Mouse (Mus musculus): ENCODE results near the gene Wdr72. TPM values are rescaled to one million over a fixed set of nuclear protein-coding genes. Genes with fewer than 3 reads are reported as not detected.

Wdr72 gene
- total and polyA plus RNA-seq, 2 experiments from 2014 or later, result 1.7 to 1.9 TPM

GRCm38 (mm10) chr9:74332321-74332720, 222.2 kb downstream of the Wdr72 start:
- H3K9ac ChIP-seq (replicated peaks; ENCODE audit: low read depth, low read length), result no peak overlapping the region
- TF ChIP-seq CTCF (IDR thresholded peaks at IDR 0.05; ENCODE audit: low read depth), result no peak
- TF ChIP-seq EP300 (IDR thresholded peaks at IDR 0.05; ENCODE audit: low read depth), result no peak
- WGBS, result 77% methylated on average over 3 of the region's 3 CpGs
- no peaks in the 10 kb centered on the region for H3K9me3 ChIP-seq (replicated peaks; ENCODE audit: control insufficient read depth, low read length)
- no peak overlapping the region for H3K27ac ChIP-seq (ENCODE audit: low read depth)
- H3K4me2 ChIP-seq (ENCODE audit: low read depth, low read length), result no peak overlapping the region
- ATAC-seq (ENCODE audit: insufficient read depth, low read depth), result no peak
- H3K4me3 ChIP-seq (ENCODE audit: low read depth, low read length), result no peak overlapping the region
- no peak for DNase-seq (ENCODE audit: low spot score)
- no peaks in the 10 kb centered on the region for H3K4me1 ChIP-seq (ENCODE audit: control insufficient read depth, insufficient read depth)
- H3K27me3 ChIP-seq (ENCODE audit: control insufficient read depth, insufficient read depth, low read length), result no peaks in the 10 kb centered on the region
- no peaks in the 10 kb centered on the region for H3K36me3 ChIP-seq (replicated peaks; ENCODE audit: control insufficient read depth, insufficient read depth, low read length)

Other genes starting within 250 kb of the Wdr72 start
- 0.88 and 1.7 TPM in 2 replicates for gene Unc13c, start 141.4 kb upstream of the Wdr72 start, total RNA-seq (2014; rRNA removed; ENCODE audit: low replicate concordance)
- 0.57 and 0.66 TPM in 2 replicates for gene Unc13c, start 141.4 kb upstream of the Wdr72 start, polyA plus RNA-seq (2015; fragmentation: Nextera tagmentation; extraction: Ambion mirVana)